Mouse (Mus musculus) left cerebral cortex, postnatal 14 days (tissue): ENCODE measurements around the gene Zdhhc13. TPM values are rescaled to one million over a fixed set of nuclear protein-coding genes. Genes with fewer than 3 reads are reported as not detected.

ENCODE experiments used
- DNase-seq, 2 experiments: peaks; one replicate each; pipeline ENCODE4 v3.0.0; 2021 to 2022; ENCODE audit warnings: low spot score in 2 of 2, mixed read lengths in 1 of 2
- intact Hi-C: fragments of 180-260 bp; cut with DNase I; formaldehyde crosslinking; loops from one replicate; pipeline ENCODE4 v1.15.1; 2025
- total RNA-seq, 2 experiments: library from RNA; stranded (reverse); gene quantifications; 2 replicates each; pipeline ENCODE4 v1.2.3; 2021

Gene Zdhhc13
- total RNA-seq, 2 experiments from 2014 or later = 28.9 to 29.3 TPM

DNA sequence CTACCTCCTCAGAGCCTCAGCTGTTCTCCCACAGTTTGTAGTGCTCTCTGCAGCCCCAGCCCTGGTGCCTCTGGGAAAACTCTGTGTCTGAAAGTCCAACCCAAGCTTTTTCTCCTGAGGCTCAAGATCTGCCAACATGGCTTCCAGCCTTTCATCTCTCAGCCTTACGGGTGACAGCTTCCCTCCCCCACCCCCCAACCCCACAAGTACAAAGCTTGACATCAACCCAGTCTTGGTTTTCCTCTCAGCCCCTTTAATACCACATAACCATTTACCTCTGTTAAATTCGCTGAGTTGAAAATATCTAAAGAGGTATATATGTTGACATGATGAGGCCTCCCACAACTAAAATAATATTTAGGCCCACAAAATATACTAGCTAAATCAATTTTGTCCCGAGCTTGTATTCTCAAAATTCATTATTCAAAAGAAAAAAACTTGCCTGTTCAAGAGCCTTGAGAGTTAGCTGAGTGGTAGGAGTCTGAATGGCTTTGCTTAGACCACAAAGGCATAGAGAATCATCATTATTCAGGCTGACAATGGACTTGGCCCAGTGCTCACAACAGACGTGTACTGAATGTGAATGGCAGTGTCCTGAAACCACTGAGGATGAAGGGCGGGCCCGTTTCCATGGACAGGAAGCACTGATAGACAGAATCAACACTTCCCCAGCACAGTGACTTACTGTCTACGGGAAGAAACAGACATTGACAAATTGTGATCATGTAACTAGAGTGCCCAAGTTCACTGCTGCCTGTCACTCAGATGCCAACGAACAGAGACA lies 10.9 kb upstream of the Zdhhc13 start:
- intact Hi-C loops = no loop called here
- peak; percentile 16 to 46 for DNase-seq

DNA sequence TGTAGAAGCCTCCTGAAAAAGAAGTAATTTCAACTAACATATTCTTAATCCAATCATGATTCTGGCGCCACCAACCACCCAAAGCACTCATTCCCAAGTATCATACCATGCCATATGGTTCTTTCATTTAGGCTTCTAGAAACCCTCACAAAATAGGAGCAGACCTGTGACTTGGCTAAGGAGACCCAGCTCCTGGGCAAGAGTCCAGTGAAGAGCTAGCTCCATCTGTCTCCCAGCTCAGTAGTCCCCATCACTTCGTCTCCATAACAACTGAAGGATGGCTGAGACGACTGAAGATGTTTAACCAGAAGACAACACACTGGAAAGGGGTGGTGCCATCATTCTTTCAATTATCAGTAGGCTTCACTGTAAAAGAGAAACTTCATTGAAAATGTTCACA lies 9.7 kb upstream of the Zdhhc13 start:
- peak; percentile 48 to 65 for DNase-seq
- intact Hi-C loops = no loop called here

- no peak for DNase-seq
- intact Hi-C loops = no loop called here
These were observed 6.4 kb upstream of the Zdhhc13 start for GRCm38 (mm10) chr7:48782432-48782831.

- DNase-seq = no peak
- intact Hi-C loops = no loop called here
These were observed 3.9 kb upstream of the Zdhhc13 start for GRCm38 (mm10) chr7:48784773-48785523.

GRCm38 (mm10) chr7:48788348-48788747 lies 455 bp upstream of the Zdhhc13 start:
- intact Hi-C loops = no loop called here

GRCm38 (mm10) chr7:48790117-48790516 lies 1.3 kb downstream of the Zdhhc13 start:
- intact Hi-C loops = no loop called here
- no peak for DNase-seq

More at GRCm38 (mm10) chr7:48788348-48788747, 455 bp upstream of the Zdhhc13 start:
- DNase-seq = peak; percentile 7 to 44

DNA sequence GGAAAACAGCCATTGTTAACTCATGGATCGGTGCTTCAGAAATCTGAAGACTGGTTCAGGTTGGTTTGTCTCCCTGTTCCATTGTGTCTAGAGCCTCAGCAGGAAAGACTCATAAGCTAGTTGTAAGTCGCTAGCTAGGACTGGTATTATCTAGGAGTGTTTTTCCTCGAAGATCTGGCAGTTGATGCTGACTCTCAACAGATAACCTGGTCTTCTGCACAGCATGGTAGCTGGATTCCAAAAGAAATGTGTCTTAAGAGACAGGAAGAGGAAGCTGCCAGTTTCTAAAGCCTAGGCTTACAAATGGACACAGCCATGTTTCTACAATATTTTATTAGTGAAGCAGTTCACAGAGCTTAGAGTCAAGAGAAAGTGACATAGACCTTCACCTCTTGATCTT lies 2.6 kb downstream of the Zdhhc13 start:
- no peak for DNase-seq
- intact Hi-C loops = no loop called here

DNA sequence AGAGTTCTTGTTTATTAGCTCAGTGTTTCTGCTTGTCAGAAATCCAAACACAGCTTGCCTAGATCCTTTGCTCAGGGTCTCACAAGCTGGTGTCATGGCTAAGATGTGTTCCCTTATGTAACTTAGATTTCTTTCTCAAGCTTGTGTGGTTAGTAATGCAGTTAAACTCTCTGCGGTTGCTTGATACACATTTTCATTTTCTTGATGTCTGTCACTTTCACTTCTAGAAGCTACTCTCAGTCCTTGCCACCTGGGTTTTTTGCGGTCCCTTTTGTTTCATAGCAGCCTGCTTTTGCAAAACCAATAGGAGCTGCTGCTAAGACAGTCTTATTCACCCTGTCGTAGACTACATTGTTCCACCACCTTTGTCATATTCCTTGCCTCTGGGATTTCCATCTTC lies 6.3 kb downstream of the Zdhhc13 start:
- intact Hi-C loops = no loop called here
- DNase-seq = no peak

GRCm38 (mm10) chr7:48803381-48803780 lies 14.6 kb downstream of the Zdhhc13 start:
- DNase-seq = no peak
- intact Hi-C loops = loop anchor here (10.0 kb wide), 1 partner anchor 49 kb away; no protein-coding TSS in a partner anchor

GRCm38 (mm10) chr7:48806587-48806986 lies 17.8 kb downstream of the Zdhhc13 start:
- DNase-seq = no peak
- intact Hi-C loops = loop anchor here (5.0 to 10.0 kb wide), 3 partner anchors 52 to 316 kb away; no protein-coding TSS in a partner anchor

DNA sequence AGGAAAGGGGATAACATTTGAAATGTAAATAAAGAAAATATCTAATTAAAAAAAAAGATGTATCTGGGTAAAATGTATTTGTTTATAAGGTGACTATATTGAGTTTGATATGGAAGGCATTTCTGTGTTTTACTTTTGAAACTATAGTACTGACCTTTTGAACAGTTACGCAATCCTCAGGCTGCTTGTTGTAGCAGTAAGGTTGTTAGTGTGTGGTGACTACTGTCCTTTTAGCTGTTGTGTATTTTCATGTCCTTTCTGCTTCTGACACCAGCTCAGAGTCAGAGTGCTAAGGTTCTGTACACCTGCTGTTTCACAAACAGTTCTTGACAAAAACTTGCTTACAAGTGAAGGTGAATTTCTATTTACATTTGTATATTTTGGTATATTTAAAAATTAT lies 21.8 kb downstream of the Zdhhc13 start:
- no peak for DNase-seq
- intact Hi-C loops = no loop called here

DNA sequence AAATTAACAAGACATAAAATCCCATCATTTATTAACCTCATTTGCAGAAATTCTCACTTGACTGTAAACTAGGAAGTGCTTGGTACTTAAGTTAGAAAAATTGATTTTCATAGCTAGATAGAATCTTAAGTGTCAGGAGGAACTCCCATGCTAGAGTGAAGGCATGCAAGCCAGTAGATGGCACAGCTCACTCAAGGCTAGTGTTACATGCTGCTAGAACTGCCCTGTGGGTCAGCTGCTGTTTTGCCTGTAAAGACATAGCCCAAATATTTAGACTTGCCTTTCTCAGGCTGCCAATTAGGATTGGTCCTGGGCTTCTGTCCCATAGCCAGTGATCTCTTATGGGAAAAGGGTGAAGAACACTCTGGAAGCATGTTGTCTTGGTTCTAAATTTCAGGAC lies 23.6 kb downstream of the Zdhhc13 start:
- no peak for DNase-seq
- intact Hi-C loops = no loop called here

DNA sequence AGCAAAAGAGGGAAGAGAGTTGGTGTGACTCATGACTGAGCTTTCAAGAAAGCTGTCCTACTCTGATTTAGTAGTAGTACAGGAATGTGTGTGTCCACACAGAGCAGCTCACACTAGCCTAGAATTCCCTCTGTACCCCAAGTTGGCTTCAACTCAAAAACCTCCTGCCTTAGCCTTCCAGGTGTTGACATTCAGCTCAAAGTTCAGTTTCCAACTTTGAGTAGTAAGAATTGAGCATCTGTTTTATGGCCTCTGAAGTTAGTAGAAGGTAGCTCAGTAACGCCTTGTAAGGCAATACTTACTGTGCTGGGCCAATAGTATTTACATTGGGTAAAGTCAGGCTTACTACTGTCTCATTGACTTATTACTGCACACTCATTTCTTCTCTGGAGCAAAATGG lies 24.8 kb downstream of the Zdhhc13 start:
- intact Hi-C loops = no loop called here
- DNase-seq = no peak

- DNase-seq = no peak
- intact Hi-C loops = loop anchor here (5.0 kb wide), 1 partner anchor 301 kb away; no protein-coding TSS in a partner anchor
These were observed 32.9 kb downstream of the Zdhhc13 start for GRCm38 (mm10) chr7:48821654-48822053.

DNA sequence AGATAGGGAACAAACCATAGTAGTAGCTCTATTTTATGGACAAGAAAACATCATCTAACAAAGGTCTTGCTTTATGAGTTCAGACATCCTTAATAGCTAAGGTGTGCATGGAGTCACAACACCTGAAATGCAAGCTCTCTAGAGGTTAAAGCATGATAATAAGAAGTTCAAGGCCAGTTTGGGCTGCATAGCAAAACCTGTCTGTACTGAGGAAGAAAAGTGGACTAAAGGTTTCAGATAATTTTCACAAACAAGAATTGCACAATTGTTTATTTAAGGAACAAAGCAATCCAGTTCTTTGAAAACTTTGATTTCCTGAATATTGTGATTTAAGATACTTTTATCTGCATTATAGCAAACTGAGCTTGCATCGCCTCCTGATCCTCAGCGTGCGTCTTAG lies 34.8 kb downstream of the Zdhhc13 start:
- DNase-seq = no peak
- intact Hi-C loops = loop anchor here (5.0 kb wide), 1 partner anchor 299 kb away; no protein-coding TSS in a partner anchor

GRCm38 (mm10) chr7:48824671-48825070 lies 35.9 kb downstream of the Zdhhc13 start:
- intact Hi-C loops = loop anchor here (5.0 kb wide), 1 partner anchor 298 kb away; no protein-coding TSS in a partner anchor
- no peak for DNase-seq

- DNase-seq = no peak
- intact Hi-C loops = no loop called here
These were observed 36.4 kb downstream of the Zdhhc13 start for GRCm38 (mm10) chr7:48825170-48825569.

- intact Hi-C loops = no loop called here
- DNase-seq = no peak
These were observed 40.5 kb downstream of the Zdhhc13 start for GRCm38 (mm10) chr7:48829177-48829910.

DNA sequence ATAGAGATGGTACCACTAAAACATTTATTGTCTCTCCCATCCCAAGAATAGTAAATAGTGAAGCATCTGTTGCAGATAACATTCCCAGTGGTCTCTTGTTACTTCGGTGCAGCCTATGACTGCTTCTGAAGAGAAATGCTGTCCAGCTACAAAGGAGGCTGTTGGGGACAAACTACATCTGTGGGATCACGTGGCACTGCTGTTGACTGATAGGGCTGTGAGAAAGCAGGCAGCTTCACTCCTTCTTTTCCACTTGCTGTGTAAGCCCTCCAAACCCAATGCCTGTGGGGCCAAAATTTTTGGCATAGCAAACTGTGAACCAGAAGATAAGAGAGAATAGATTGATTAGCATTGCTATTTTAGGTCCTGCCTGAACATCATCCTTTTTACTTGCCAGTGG lies 41.6 kb downstream of the Zdhhc13 start:
- no peak for DNase-seq
- intact Hi-C loops = no loop called here

DNA sequence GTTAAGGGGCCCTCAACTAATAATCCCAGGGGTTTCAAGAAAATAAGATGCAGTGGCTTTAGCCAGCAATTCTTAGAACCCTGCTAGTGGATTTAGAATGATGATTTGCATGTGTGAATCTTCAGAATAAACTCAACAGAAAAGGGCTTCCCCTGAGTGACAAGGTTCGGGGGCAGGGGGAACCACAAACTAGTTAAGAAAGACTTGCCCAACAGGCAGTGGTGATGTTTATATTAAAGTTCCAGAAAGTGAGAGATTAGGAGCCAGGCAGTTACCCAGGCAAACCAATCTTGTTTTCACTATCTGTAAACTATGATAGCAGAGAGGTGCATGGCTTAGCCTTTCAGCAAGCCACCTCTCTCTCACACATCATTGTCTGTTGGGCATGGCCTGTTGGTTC lies 43.9 kb downstream of the Zdhhc13 start:
- intact Hi-C loops = no loop called here
- no peak for DNase-seq
